Mouse (Mus musculus): ENCODE results near the gene Bcar1.
A peak's percentile ranks its signal among the peaks of the same experiment; 100 is the strongest.

Bcar1 gene

GRCm38 (mm10) chr8:111743792-111744696, at the start of gene Bcar1:
TSS of gene Bcar1 (minus strand) at chr8:111743809.
- DNase-seq (ENCODE audit: low spot score in 2 of 2) = peak in 1 of 2 experiments; percentile 46

DNA sequence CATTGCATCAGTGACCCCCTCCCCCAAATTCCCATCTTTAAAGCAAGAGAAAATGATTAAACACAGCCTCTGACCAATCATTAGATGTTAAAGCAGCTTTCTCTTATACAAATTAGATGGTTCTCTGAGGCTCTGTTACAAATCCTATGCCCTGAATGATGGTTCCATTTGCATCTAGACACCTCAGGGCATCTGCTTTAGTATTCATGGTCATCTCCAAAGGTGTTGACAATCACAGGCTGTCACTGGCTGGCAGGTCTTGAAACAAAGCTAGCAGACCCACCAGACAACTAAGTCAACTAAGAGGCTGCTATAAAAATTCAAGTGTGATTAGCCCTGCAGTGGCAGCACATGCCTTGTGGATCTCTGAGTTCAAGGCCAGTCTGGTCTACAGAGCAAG, 46.0 kb upstream of the Bcar1 start:
- no peak for DNase-seq (ENCODE audit: low spot score in 2 of 2)

DNA sequence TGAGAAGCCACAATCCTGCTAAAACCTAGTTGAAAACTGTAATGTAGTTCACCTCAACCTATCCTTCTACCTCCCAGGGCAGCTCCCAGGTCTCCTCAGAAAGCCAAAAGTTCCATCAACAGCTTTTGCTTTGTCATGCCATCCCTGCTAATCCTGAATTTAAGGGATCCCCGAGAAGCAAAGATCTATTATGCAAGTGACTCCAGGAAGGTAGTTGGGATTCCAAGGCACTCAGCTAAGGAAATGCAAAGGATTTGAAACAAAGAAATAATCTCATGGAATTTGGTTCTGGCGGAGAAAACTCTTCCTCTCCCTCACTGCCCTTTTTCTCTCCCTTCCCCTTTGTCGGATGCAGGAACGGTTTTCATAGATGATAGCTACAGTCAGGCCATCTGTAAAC, 45.6 kb upstream of the Bcar1 start:
- DNase-seq (ENCODE audit: low spot score in 2 of 2) = no peak

- no peak for DNase-seq (ENCODE audit: low spot score in 2 of 2)
These were observed 44.9 kb upstream of the Bcar1 start for GRCm38 (mm10) chr8:111788497-111788896.

DNA sequence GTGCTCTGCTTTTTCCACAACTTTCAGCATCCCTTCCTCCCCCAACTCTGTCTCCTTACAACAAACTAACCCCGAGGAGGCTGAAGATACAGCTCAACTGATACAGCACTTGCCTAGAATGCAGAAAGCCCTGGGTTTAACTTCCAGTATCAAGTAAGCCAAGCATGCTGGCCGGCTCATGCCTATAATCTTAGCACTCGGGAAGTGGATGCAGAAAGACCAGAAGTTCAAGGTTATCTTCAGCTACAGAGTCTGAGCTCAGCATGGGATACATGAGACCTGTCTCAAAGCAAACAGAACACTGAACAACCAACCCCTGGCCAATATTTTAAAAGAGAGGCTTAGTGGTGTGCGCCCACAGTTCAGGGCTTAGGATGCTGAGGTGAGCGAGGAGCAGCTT, 44.5 kb upstream of the Bcar1 start:
- no peak for DNase-seq (ENCODE audit: low spot score in 2 of 2)

- DNase-seq (ENCODE audit: low spot score in 2 of 2) = no peak
These were observed 44.1 kb upstream of the Bcar1 start for GRCm38 (mm10) chr8:111787683-111788082.

- DNase-seq (ENCODE audit: low spot score in 2 of 2) = no peak
These were observed 43.3 kb upstream of the Bcar1 start for GRCm38 (mm10) chr8:111786701-111787588.

GRCm38 (mm10) chr8:111786116-111786515, 42.5 kb upstream of the Bcar1 start:
- DNase-seq (ENCODE audit: low spot score in 2 of 2) = no peak

- no peak for DNase-seq (ENCODE audit: low spot score in 2 of 2)
These were observed 39.2 kb upstream of the Bcar1 start for GRCm38 (mm10) chr8:111782671-111783394.

- no peak for DNase-seq (ENCODE audit: low spot score in 2 of 2)
These were observed 38.6 kb upstream of the Bcar1 start for GRCm38 (mm10) chr8:111782161-111782560.

GRCm38 (mm10) chr8:111780697-111781424, 37.3 kb upstream of the Bcar1 start:
- no peak for DNase-seq (ENCODE audit: low spot score in 2 of 2)

- DNase-seq (ENCODE audit: low spot score in 2 of 2) = no peak
These were observed 36.1 kb upstream of the Bcar1 start for GRCm38 (mm10) chr8:111779690-111780089.

DNA sequence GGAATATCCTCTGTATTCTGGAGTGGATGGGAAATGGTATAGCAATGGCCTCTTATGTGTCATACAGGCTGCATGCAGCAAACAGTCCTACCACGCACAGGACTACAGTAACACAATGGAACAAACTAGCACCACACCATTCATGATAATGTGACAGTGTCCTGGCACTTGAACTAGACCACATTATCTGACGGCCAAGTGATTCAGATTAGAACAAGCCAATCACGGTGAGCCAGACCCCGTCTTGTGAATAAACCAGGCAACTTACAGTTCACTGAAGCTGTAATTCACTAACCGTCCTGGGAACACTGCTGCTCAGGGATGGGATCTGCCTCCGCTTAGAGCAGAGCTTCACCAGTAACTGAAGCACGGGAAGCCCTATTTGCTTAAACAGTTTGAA, 35.2 kb upstream of the Bcar1 start:
- DNase-seq (ENCODE audit: low spot score in 2 of 2) = no peak

GRCm38 (mm10) chr8:111776492-111776891, 32.9 kb upstream of the Bcar1 start:
- DNase-seq (ENCODE audit: low spot score in 2 of 2) = no peak

GRCm38 (mm10) chr8:111775766-111776165, 32.2 kb upstream of the Bcar1 start:
- no peak for DNase-seq (ENCODE audit: low spot score in 2 of 2)

DNA sequence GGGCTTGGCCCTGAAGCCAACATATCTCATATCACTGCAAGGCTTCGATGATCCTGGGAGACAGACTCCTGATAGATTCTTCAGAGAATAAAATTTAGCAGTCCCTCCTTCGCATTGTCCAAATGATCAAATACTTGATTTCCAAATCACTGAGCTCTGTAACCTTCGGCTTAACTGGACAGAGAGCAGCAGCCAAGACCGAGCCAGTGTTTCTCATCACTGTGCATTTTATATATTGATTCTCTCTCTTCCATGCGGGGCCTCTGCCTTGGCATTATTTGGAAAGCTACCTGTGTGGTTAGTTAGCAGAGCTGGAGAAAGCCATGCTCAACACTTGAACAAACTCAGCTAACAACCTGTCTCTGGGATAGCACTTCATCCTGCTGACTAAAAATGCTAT, 29.9 kb upstream of the Bcar1 start:
- no peak for DNase-seq (ENCODE audit: low spot score in 2 of 2)

DNA sequence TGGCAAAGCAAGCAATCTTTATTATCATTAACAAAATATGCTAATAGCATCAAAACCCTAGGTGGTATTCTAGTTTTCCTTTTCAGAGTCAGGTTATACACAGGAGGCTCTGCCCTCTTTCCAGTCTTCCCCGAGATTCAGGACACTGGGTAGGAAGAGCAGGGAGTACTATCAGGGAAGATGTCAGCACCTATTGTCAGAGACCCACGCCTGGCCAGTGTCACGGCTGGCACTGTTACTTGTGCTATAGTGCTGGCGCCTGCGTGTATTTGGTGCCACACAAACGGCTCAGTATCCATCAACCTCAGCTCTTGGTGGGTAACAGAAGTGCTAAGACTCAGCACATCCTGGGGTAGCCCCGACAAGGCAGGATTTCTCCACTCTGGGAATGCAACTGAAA, 29.4 kb upstream of the Bcar1 start:
- DNase-seq (ENCODE audit: low spot score in 2 of 2) = no peak

GRCm38 (mm10) chr8:111772083-111772482, 28.5 kb upstream of the Bcar1 start:
- no peak for DNase-seq (ENCODE audit: low spot score in 2 of 2)

GRCm38 (mm10) chr8:111771625-111772020, 28.0 kb upstream of the Bcar1 start:
- no peak for DNase-seq (ENCODE audit: low spot score in 2 of 2)

DNA sequence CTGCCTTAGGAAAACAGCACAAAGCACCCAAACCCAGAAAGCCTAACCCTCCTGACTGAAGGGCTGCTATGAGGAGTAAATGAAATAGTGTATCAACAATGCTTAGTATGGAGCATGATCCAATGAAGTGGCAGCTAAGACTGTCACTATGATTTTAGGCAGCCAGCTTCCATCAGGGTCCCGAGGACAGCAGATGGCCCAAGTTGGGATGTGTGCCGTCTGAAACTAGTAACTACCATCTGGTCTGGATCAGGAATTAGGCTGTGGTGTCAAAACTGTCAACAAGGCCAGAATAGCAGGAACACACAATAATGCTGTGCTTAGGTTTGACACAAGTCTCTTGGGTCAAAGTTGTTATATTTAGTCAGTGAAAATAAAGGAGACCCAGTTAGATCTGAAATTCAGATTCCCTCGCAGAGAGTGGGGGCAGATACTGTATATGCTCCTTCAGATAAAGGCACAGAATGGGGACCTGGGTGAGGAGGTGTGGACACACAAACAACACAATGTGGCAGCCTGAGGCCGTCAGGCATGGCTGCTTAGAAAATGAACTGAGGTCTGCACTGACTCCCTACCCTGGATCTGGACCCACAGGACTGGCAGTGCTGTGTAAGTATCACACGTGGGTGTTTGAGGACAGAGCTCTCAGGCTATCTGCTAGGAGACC, 27.5 kb upstream of the Bcar1 start:
- no peak for DNase-seq (ENCODE audit: low spot score in 2 of 2)
